Comparison of ENCODE assay signal across 16 mouse cellular contexts in genomic region chr8:92005091-92005490, GRCm38 (mm10).
"Had no signal": no experiment of that assay in that cellular context is flagged by ENCODE, and none has a peak within 500 bp of the region (broad histone marks: within the 10 kb centered on the region; RNA-seq: fewer than 3 reads in every experiment).

No protein-coding gene starts in this region.

- H3K27ac ChIP-seq: macrophage; midbrain, embryonic 13.5 days; midbrain, embryonic 15.5 days; neural tube, embryonic 12.5 days; stomach, embryonic 15.5 days; stomach, postnatal 0 days had no signal

- H3K27me3 ChIP-seq: megakaryocyte, embryonic 14.5 days; stomach, embryonic 15.5 days had no signal

- H3K4me3 ChIP-seq: megakaryocyte, embryonic 14.5 days; midbrain, embryonic 13.5 days; midbrain, embryonic 15.5 days; neural tube, embryonic 12.5 days; stomach, embryonic 15.5 days had no signal

- H3K9ac ChIP-seq: lung, embryonic 14.5 days; midbrain, embryonic 13.5 days; midbrain, embryonic 15.5 days; neural tube, embryonic 12.5 days; stomach, embryonic 15.5 days had no signal

- H3K36me3 ChIP-seq: midbrain, embryonic 13.5 days; midbrain, embryonic 15.5 days; neural tube, embryonic 12.5 days; stomach, embryonic 15.5 days had no signal

- H3K9me3 ChIP-seq: midbrain, embryonic 15.5 days; neural tube, embryonic 12.5 days; stomach, embryonic 15.5 days had no signal

- H3K4me1 ChIP-seq: megakaryocyte, embryonic 14.5 days; midbrain, embryonic 13.5 days; midbrain, embryonic 15.5 days; stomach, embryonic 15.5 days had no signal

- ATAC-seq: midbrain, embryonic 13.5 days; midbrain, embryonic 15.5 days had no signal

- H3K4me2 ChIP-seq: midbrain, embryonic 11.5 days; midbrain, embryonic 13.5 days; midbrain, embryonic 15.5 days; neural tube, embryonic 12.5 days; stomach, embryonic 15.5 days had no signal

- DNase-seq: lung, adult 18-20 months; lung, postnatal 10 days; lung, postnatal 36 days; right cerebral cortex, postnatal 14 days; thymus, adult 2 months; thymus, postnatal 25 days; thymus, postnatal 4 days had no signal
